In the genomic region with DNA sequence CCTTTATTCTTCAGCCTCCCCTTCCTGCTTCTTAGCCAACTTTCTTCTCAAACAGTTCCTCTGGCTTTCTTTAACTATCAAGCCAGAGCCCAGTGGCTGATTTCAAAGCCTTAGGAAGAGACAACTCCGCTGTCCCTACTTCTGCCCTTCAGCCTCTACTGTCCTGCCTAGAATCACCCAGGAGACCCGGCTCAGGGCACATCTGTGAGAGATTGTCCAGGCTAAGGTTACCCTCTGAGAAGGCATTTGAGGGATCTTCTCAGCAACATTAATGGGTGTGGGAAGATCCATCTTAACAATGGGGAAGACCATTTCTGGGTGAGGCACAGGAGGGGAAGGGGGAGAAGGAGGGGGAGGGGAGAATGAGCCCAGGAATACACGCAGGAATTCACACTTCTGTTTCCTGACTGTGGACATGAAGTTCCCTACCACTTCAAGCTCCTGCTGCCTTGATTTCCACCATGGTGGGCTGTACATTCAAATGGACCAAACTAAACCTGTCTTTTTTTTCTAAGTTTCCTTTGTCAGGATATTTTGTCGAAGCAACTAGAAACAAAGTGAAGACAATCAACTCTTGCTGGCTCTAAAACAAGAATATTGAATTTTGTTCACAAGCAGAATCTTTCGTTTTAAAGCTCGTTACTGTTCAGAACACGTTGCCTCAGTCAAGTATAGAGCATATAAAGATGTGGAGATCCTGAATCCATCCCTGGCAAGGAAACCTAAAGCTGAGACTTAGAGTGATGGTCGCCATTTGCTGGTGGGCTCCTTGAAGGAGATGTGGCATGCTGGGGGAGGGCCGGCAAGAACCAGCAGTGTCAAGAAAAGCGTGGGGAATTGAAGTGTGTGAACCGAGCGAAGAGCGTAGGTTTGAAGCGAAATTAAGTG, we compare ENCODE assay signal across 9 mouse cellular contexts. TPM values are rescaled to one million over a fixed set of nuclear protein-coding genes. Genes with fewer than 3 reads are reported as not detected.
DNase-seq lines count a peak whose midpoint lies in the region; ATAC-seq and TF ChIP-seq lines count a peak whose summit lies in the region.
"Had no signal": no experiment of that assay in that cellular context is flagged by ENCODE, and none has a peak within 500 bp of the region (broad histone marks: within the 10 kb centered on the region; RNA-seq: fewer than 3 reads in every experiment).

No protein-coding gene starts in this region.

- 3% methylated on average over 14 of the region's 14 CpGs for WGBS in embryonic facial prominence, embryonic 14.5 days
- 3% methylated on average over 14 of the region's 14 CpGs for WGBS in intestine, embryonic 15.5 days
- WGBS in midbrain, postnatal 0 days, result 2% methylated on average over 14 of the region's 14 CpGs

- no peaks in the 10 kb centered on the region for H3K9me3 ChIP-seq in embryonic facial prominence, embryonic 14.5 days (ENCODE audit: control insufficient read depth, low read length)
- no peaks in the 10 kb centered on the region for H3K9me3 ChIP-seq in intestine, embryonic 15.5 days
- H3K9me3 ChIP-seq in midbrain, postnatal 0 days (ENCODE audit: low read length), result no peaks in the 10 kb centered on the region

- no peaks in the 10 kb centered on the region for H3K27me3 ChIP-seq in embryonic facial prominence, embryonic 14.5 days (replicated peaks; ENCODE audit: control insufficient read depth, insufficient read depth, low read length)
- no peaks in the 10 kb centered on the region for H3K27me3 ChIP-seq in intestine, embryonic 15.5 days (replicated peaks)
- H3K27me3 ChIP-seq in midbrain, postnatal 0 days (ENCODE audit: insufficient read depth, low read length), result no peaks in the 10 kb centered on the region

- no peaks in the 10 kb centered on the region for H3K36me3 ChIP-seq in embryonic facial prominence, embryonic 14.5 days (ENCODE audit: control insufficient read depth, insufficient read depth, low read length)
- no peaks in the 10 kb centered on the region for H3K36me3 ChIP-seq in intestine, embryonic 15.5 days
- no peaks in the 10 kb centered on the region for H3K36me3 ChIP-seq in midbrain, postnatal 0 days (ENCODE audit: insufficient read depth, low read length)

- H3K27ac ChIP-seq in embryonic facial prominence, embryonic 14.5 days (replicated peaks; ENCODE audit: low read depth, low read length), result peak overlapping the region; percentile 98
- peak overlapping the region; percentile 59 for H3K27ac ChIP-seq in intestine, embryonic 15.5 days
- H3K27ac ChIP-seq in midbrain, postnatal 0 days (ENCODE audit: low read depth, low read length), result peak overlapping the region; percentile 95

- H3K4me2 ChIP-seq in embryonic facial prominence, embryonic 14.5 days (ENCODE audit: low read depth, low read length), result peak overlapping the region; percentile 62
- peak overlapping the region; percentile 62 for H3K4me2 ChIP-seq in intestine, embryonic 15.5 days (replicated peaks)
- peak overlapping the region; percentile 59 for H3K4me2 ChIP-seq in midbrain, postnatal 0 days (ENCODE audit: low read depth, low read length, poor library complexity, severe bottlenecking)

- no peak for ATAC-seq in embryonic facial prominence, embryonic 14.5 days (ENCODE audit: low read depth)
- no peak for ATAC-seq in intestine, embryonic 15.5 days
- ATAC-seq in midbrain, postnatal 0 days (ENCODE audit: low FRiP score), result peak; percentile 42

- no peak for TF ChIP-seq CTCF in midbrain, postnatal 0 days (IDR thresholded peaks at IDR 0.05)

- DNase-seq in left cerebral cortex, postnatal 4 days, result peak; percentile 37
- no peak for DNase-seq in left cerebral cortex, adult 8-10 months (ENCODE audit: low spot score in 2 of 2)
- DNase-seq in NIH3T3 (ENCODE audit: low read depth), result peak; percentile 32
- peak; percentile 66 for DNase-seq in embryonic facial prominence, embryonic 14.5 days (ENCODE audit: low spot score)
- peak; percentile 50 for DNase-seq in midbrain, postnatal 0 days (ENCODE audit: low spot score)
- DNase-seq in urinary bladder, postnatal 25 days (ENCODE audit: low spot score), result no peak
- no peak for DNase-seq in left cerebral cortex, postnatal 14 days (ENCODE audit: low spot score in 2 of 2)

- H3K4me3 ChIP-seq in embryonic facial prominence, embryonic 14.5 days (ENCODE audit: low read depth, low read length), result peak overlapping the region; percentile 86
- H3K4me3 ChIP-seq in intestine, embryonic 15.5 days (replicated peaks), result peak overlapping the region; percentile 61
- peak overlapping the region; percentile 78 for H3K4me3 ChIP-seq in midbrain, postnatal 0 days (ENCODE audit: low read depth, low read length)

- intact Hi-C loops in left cerebral cortex, postnatal 4 days (cut with DNase I), result loop anchor here (2.0 kb wide), 1 partner anchor 73 kb away; no protein-coding TSS in a partner anchor
- intact Hi-C loops in left cerebral cortex, postnatal 14 days (cut with DNase I), result loop anchor here (2.0 kb wide), 1 partner anchor 35 kb away; no protein-coding TSS in a partner anchor

- H3K4me1 ChIP-seq in embryonic facial prominence, embryonic 14.5 days (ENCODE audit: control insufficient read depth, insufficient read depth, low read length), result peaks cover 7% of the 10 kb centered on the region; the same call in 1 of the 2 replicates
- peaks cover 9% of the 10 kb centered on the region; the same call in 1 of the 2 replicates for H3K4me1 ChIP-seq in intestine, embryonic 15.5 days (replicated peaks)
- H3K4me1 ChIP-seq in midbrain, postnatal 0 days (ENCODE audit: insufficient read depth, low read length), result no peaks in the 10 kb centered on the region

- H3K9ac ChIP-seq in embryonic facial prominence, embryonic 14.5 days (ENCODE audit: low read depth, low read length), result peak overlapping the region; percentile 94
- H3K9ac ChIP-seq in intestine, embryonic 15.5 days, result peak overlapping the region; percentile 50
- peak overlapping the region; percentile 71 for H3K9ac ChIP-seq in midbrain, postnatal 0 days (replicated peaks; ENCODE audit: low read length, poor library complexity, severe bottlenecking)

RNA-seq across cellular contexts. Expression of a gene that starts 11.6 kb away (rescaled TPM):
- not detected for total RNA-seq in left cerebral cortex, postnatal 4 days (2021)
- under 1 TPM in 2 of 4 experiments, not detected in 2; 0.46 to 0.70 TPM for total RNA-seq in left cerebral cortex, adult 8-10 months (2022)
- polyA plus RNA-seq in embryonic facial prominence, embryonic 14.5 days (2014; fragmentation: Nextera tagmentation; extraction: Ambion mirVana), result 0.39 TPM in 1 of 2 replicates, not detected in the other
- polyA plus RNA-seq in intestine, embryonic 15.5 days (2015; fragmentation: Nextera tagmentation; extraction: Ambion mirVana), result 1.2 TPM in 2 replicates
- total RNA-seq in midbrain, postnatal 0 days (2014; rRNA removed), result not detected in 2 replicates
- polyA plus RNA-seq in midbrain, postnatal 0 days (2015; fragmentation: Nextera tagmentation; extraction: Ambion mirVana), result not detected in 2 replicates
- not detected for total RNA-seq in left cerebral cortex, postnatal 14 days (2021)
- polyA plus RNA-seq: frontal cortex, adult 2 months had no signal

RNA-seq across cellular contexts. Expression of a gene that starts 11.6 kb away (rescaled TPM):
- total RNA-seq in left cerebral cortex, postnatal 4 days (2021), result not detected
- total RNA-seq in left cerebral cortex, adult 8-10 months (2022), result under 1 TPM in 1 of 4 experiments, not detected in 3; 0.82 TPM
- polyA plus RNA-seq in embryonic facial prominence, embryonic 14.5 days (2014; fragmentation: Nextera tagmentation; extraction: Ambion mirVana), result 0.42 TPM in 1 of 2 replicates, not detected in the other
- not detected in 2 replicates for polyA plus RNA-seq in intestine, embryonic 15.5 days (2015; fragmentation: Nextera tagmentation; extraction: Ambion mirVana)
- total RNA-seq in midbrain, postnatal 0 days (2014; rRNA removed), result not detected in 2 replicates
- not detected in 2 replicates for polyA plus RNA-seq in midbrain, postnatal 0 days (2015; fragmentation: Nextera tagmentation; extraction: Ambion mirVana)
- total RNA-seq in left cerebral cortex, postnatal 14 days (2021), result not detected
- polyA plus RNA-seq: frontal cortex, adult 2 months had no signal

RNA-seq across cellular contexts. Expression of a gene that starts 48.7 kb away (rescaled TPM):
- not detected for total RNA-seq in left cerebral cortex, postnatal 4 days (2021)
- under 1 TPM in 1 of 4 experiments, not detected in 3; 0.25 TPM for total RNA-seq in left cerebral cortex, adult 8-10 months (2022)
- 0.14 TPM in 1 of 2 replicates, not detected in the other for polyA plus RNA-seq in embryonic facial prominence, embryonic 14.5 days (2014; fragmentation: Nextera tagmentation; extraction: Ambion mirVana)
- polyA plus RNA-seq in intestine, embryonic 15.5 days (2015; fragmentation: Nextera tagmentation; extraction: Ambion mirVana), result 0.30 and 0.34 TPM in 2 replicates
- total RNA-seq in midbrain, postnatal 0 days (2014; rRNA removed), result 0.09 and 0.77 TPM in 2 replicates
- 0.09 and 0.25 TPM in 2 replicates for polyA plus RNA-seq in midbrain, postnatal 0 days (2015; fragmentation: Nextera tagmentation; extraction: Ambion mirVana)
- total RNA-seq in left cerebral cortex, postnatal 14 days (2021), result not detected
- polyA plus RNA-seq: frontal cortex, adult 2 months had no signal

RNA-seq across cellular contexts. Expression of a gene that starts 49.7 kb away (rescaled TPM):
- not detected for total RNA-seq in left cerebral cortex, postnatal 4 days (2021)
- total RNA-seq in left cerebral cortex, adult 8-10 months (2022), result under 1 TPM in 1 of 4 experiments, not detected in 3; 0.17 TPM
- polyA plus RNA-seq in embryonic facial prominence, embryonic 14.5 days (2014; fragmentation: Nextera tagmentation; extraction: Ambion mirVana), result not detected in 2 replicates
- 0.19 and 0.21 TPM in 2 replicates for polyA plus RNA-seq in intestine, embryonic 15.5 days (2015; fragmentation: Nextera tagmentation; extraction: Ambion mirVana)
- total RNA-seq in midbrain, postnatal 0 days (2014; rRNA removed), result 0.42 TPM in 1 of 2 replicates, not detected in the other
- not detected in 2 replicates for polyA plus RNA-seq in midbrain, postnatal 0 days (2015; fragmentation: Nextera tagmentation; extraction: Ambion mirVana)
- total RNA-seq in left cerebral cortex, postnatal 14 days (2021), result under 1 TPM in 1 of 2 experiments, not detected in 1; 0.15 TPM

RNA-seq across cellular contexts. Expression of a gene that starts 53.2 kb away (rescaled TPM):
- 1 to 10 TPM in 1 of 2 experiments, under 1 TPM in 1; 0.64 to 1.0 TPM for total RNA-seq in left cerebral cortex, postnatal 4 days (2021)
- 1 to 10 TPM in 3 of 4 experiments, under 1 TPM in 1; 0.84 to 1.7 (median 1.4) TPM for total RNA-seq in left cerebral cortex, adult 8-10 months (2022)
- 0.56 and 1.1 TPM in 2 replicates for polyA plus RNA-seq in embryonic facial prominence, embryonic 14.5 days (2014; fragmentation: Nextera tagmentation; extraction: Ambion mirVana)
- polyA plus RNA-seq in intestine, embryonic 15.5 days (2015; fragmentation: Nextera tagmentation; extraction: Ambion mirVana), result 1.7 and 1.9 TPM in 2 replicates
- 0.19 and 0.38 TPM in 2 replicates for total RNA-seq in midbrain, postnatal 0 days (2014; rRNA removed)
- 0.29 and 0.41 TPM in 2 replicates for polyA plus RNA-seq in midbrain, postnatal 0 days (2015; fragmentation: Nextera tagmentation; extraction: Ambion mirVana)
- total RNA-seq in left cerebral cortex, postnatal 14 days (2021), result 1 to 10 TPM in 1 of 2 experiments, under 1 TPM in 1; 0.97 to 1.3 TPM

Comparison
In these comparisons a context has a peak if more than half of its experiments do, and no peak if none do; other contexts are left out.
1. DNase-seq: peak in left cerebral cortex, postnatal 4 days (single experiment), NIH3T3 (single experiment), embryonic facial prominence, embryonic 14.5 days (single experiment) and midbrain, postnatal 0 days (single experiment); none in left cerebral cortex, adult 8-10 months (0 of 2), urinary bladder, postnatal 25 days (single experiment) and left cerebral cortex, postnatal 14 days (0 of 2).
2. Peak in every context shown above with its lines, with median percentiles within 50 percentile points of each other: H3K27ac ChIP-seq, H3K4me2 ChIP-seq, H3K4me3 ChIP-seq and H3K9ac ChIP-seq.